Mouse (Mus musculus) testis, adult 2 months (tissue): ENCODE data around the gene Galnt17.

Experiments used
- CTCF ChIP-seq: fragments of 200-500 bp; IDR thresholded peaks from 2 replicates; pipeline ENCODE4 v1.5.1; 2012; ENCODE audit warnings: low read depth, mild to moderate bottlenecking, inconsistent platforms, low read length, moderate library complexity; ENCODE audit not compliant: control insufficient read depth, insufficient read depth, insufficient replicate concordance
- POLR2A ChIP-seq: fragments of 200-500 bp; IDR thresholded peaks from 2 replicates; pipeline ENCODE4 v1.6.1; 2012; ENCODE audit warnings: low read depth, mild to moderate bottlenecking, inconsistent platforms, low read length, moderate library complexity; ENCODE audit not compliant: control insufficient read depth

DNA sequence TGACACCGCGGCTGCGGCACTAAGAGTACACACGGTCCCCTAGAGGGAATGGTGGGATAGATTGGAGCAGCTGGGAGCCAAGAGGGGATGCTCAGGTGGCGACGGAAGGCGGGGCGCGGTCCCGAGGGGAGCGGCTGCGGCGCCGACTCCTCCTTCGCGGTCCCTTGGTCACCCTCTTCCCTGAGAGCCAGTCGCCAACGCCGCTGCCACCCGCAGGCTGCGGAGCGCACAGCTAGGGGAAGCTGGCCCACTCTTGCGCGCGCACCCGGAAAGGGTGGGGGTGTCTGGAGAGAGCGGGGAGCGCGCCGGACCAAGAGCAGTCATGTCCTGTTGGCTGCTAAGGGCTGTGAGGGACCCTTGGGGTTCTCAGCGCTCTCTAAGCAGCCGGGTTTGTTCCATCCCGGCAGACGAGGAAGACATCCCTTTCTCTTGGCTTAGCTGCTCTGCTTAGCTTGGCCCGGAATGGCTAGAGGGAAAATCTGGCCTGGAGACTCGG, 593 bp downstream of the Galnt17 start:
- TF ChIP-seq CTCF (no peak), POLR2A (no peak)
